Mouse (Mus musculus) heart, embryonic 14.5 days (tissue): Measurements from ENCODE around the gene Lsm14b. TPM values are rescaled to one million over a fixed set of nuclear protein-coding genes. Genes with fewer than 3 reads are reported as not detected.

ENCODE experiments used
- ATAC-seq: fragments of 200-750 bp; cut with Nextera tagmentation; 2 replicates; pipeline ENCODE4 v1.8.0; 2017; ENCODE audit warnings: low read depth, moderate TSS enrichment; ENCODE audit not compliant: insufficient number of reproducible peaks, insufficient read depth, low FRiP score
- H3K27ac ChIP-seq, 2 experiments: fragments of 200-500 bp in 1 of 2; fragments of 300-500 bp in 1 of 2; sonication (generic) in 1 of 2; replicated peaks in 1 of 2; 2 replicates each; pipeline ENCODE4 v1.5.1; 2012 to 2014; ENCODE audit warnings: low read depth in 2 of 2, low read length in 2 of 2, control low read depth in 1 of 2, mild to moderate bottlenecking in 1 of 2, mixed read lengths in 1 of 2; ENCODE audit not compliant: control insufficient read depth in 1 of 2, insufficient read depth in 1 of 2
- H3K27me3 ChIP-seq: fragments of 300-500 bp; sonication (generic); 2 replicates; pipeline ENCODE4 v1.6.1; 2014; ENCODE audit warnings: mild to moderate bottlenecking, low read length, control low read depth; ENCODE audit not compliant: control insufficient read depth, insufficient read depth
- H3K36me3 ChIP-seq: fragments of 300-500 bp; sonication (generic); 2 replicates; pipeline ENCODE4 v1.6.1; 2014; ENCODE audit warnings: mild to moderate bottlenecking, control low read depth, low read length, mixed read lengths; ENCODE audit not compliant: control insufficient read depth, insufficient read depth
- H3K4me1 ChIP-seq, 2 experiments: fragments of 200-500 bp in 1 of 2; fragments of 300-500 bp in 1 of 2; sonication (generic) in 1 of 2; 2 replicates each; pipeline ENCODE4 v1.6.1; 2012 to 2014; ENCODE audit warnings: low read length in 2 of 2, control low read depth in 1 of 2, mixed read lengths in 1 of 2; ENCODE audit not compliant: control insufficient read depth in 2 of 2, insufficient read depth in 2 of 2
- H3K4me2 ChIP-seq: fragments of 300-500 bp; sonication (generic); 2 replicates; pipeline ENCODE4 v1.6.1; 2014; ENCODE audit warnings: mild to moderate bottlenecking, low read length
- H3K4me3 ChIP-seq, 2 experiments: fragments of 200-500 bp in 1 of 2; fragments of 300-500 bp in 1 of 2; sonication (generic) in 1 of 2; 2 replicates each; pipeline ENCODE4 v1.5.1; 2012 to 2014; ENCODE audit warnings: low read length in 2 of 2, mild to moderate bottlenecking in 2 of 2, control low read depth in 1 of 2, low read depth in 1 of 2, moderate library complexity in 1 of 2; ENCODE audit not compliant: control insufficient read depth in 1 of 2, insufficient read depth in 1 of 2
- H3K9ac ChIP-seq: fragments of 300-500 bp; sonication (generic); 2 replicates; pipeline ENCODE4 v1.6.1; 2014; ENCODE audit warnings: mild to moderate bottlenecking, low read length
- H3K9me3 ChIP-seq: fragments of 300-500 bp; sonication (generic); 2 replicates; pipeline ENCODE4 v1.6.1; 2016; ENCODE audit warnings: low read length, control low read depth; ENCODE audit not compliant: control insufficient read depth
- WGBS: fragments of 180-500 bp; shearing (Covaris S2); extraction: QIAGEN DNeasy Blood & Tissue Kit; methylation state at CpG from one replicate; pipeline ENCODE4 v1.1.7; 2014; 5-methylcytosine and 5-hydroxymethylcytosine counted together
- polyA plus RNA-seq: library from polyadenylated mRNA; unstranded; fragments of >200 nt; fragmentation: Nextera tagmentation; extraction: Ambion mirVana; gene quantifications from 2 replicates; pipeline ENCODE4 v1.2.1, GENCODE M21; 2014

Lsm14b gene
- polyA plus RNA-seq, 1 experiment from 2014 or later: 5.3 TPM

GRCm38 (mm10) chr2:180042858-180043515 lies 18.2 kb downstream of the Lsm14b start:
- Histone ChIP-seq H3K4me3 (peak overlapping the region; percentile 85 to 99), H3K36me3 (peaks cover 16% of the 10 kb centered on the region), H3K9ac (peak overlapping the region; percentile 94), H3K9me3 (no peaks in the 10 kb centered on the region), H3K27ac (peak overlapping the region; percentile 55 to 90), H3K27me3 (no peaks in the 10 kb centered on the region), H3K4me1 (peaks cover 3 to 26% of the 10 kb centered on the region in 2 experiments), H3K4me2 (peak overlapping the region; percentile 98)
- 1% methylated on average over 63 of the region's 66 CpGs for WGBS
- ATAC-seq: peak; percentile 24; the same call in 1 of the 2 replicates

- Histone ChIP-seq H3K4me1 (peaks cover 3 to 23% of the 10 kb centered on the region in 2 experiments), H3K4me3 (no peak overlapping the region), H3K27me3 (no peaks in the 10 kb centered on the region), H3K9me3 (no peaks in the 10 kb centered on the region), H3K36me3 (0 out of 2 replicates have a peak, but pooled peaks cover under 1% of the 10 kb centered on the region), H3K27ac (no peak overlapping the region), H3K4me2 (no peak overlapping the region), H3K9ac (no peak overlapping the region)
- WGBS: 48% methylated on average over 4 of the region's 4 CpGs
- ATAC-seq: no peak
Observed at GRCm38 (mm10) chr2:180045283-180045682, 20.5 kb downstream of the Lsm14b start.

- Histone ChIP-seq H3K9ac (no peak overlapping the region), H3K27ac (no peak overlapping the region), H3K4me1 (peaks cover 0 to 12% of the 10 kb centered on the region in 2 experiments; a peak in 2 of 4 replicates), H3K9me3 (no peaks in the 10 kb centered on the region), H3K27me3 (no peaks in the 10 kb centered on the region), H3K4me3 (no peak overlapping the region), H3K4me2 (no peak overlapping the region), H3K36me3 (no peaks in the 10 kb centered on the region)
- WGBS: 91% methylated on average over 3 of the region's 3 CpGs
- ATAC-seq: no peak
Observed at GRCm38 (mm10) chr2:180047580-180047979, 22.8 kb downstream of the Lsm14b start.

DNA sequence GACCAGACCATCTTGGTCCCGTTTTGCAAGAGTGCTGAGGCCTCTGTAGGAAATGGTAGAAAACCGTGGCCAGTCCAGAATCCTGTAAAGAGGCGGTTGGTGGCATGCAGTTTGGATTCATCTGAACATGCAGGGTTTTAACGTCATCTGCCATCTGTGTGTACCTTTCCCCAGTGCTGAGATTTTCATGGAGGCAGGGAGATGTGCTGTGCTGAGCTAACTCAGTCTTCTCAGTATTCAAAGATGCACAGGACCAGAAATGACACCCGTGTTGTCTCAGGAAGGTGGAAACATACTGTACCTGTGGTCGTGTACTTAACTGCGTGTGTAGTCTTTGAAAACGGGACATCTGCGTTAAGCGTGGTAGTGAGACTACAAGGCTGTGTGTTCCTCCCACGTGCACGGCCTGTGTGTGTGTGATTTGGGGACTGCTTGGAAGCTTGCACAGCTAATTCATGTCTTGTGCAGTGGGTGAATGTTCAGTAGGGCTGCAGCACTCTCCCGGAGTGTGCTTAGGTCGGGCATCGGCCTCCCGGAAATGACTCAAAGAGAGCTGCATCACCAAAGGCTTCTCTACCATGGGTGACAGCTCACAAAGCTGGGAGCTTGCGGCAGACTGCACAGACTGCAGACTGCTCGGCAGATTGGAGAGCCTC lies 23.3 kb downstream of the Lsm14b start:
- peaks cover 3% of the 10 kb centered on the region; the same call in 1 of the 2 replicates for H3K36me3 ChIP-seq
- peaks cover 0 to 11% of the 10 kb centered on the region in 2 experiments; a peak in 2 of 4 replicates for H3K4me1 ChIP-seq
- no peak overlapping the region for H3K9ac ChIP-seq
- H3K27me3 ChIP-seq: no peaks in the 10 kb centered on the region
- no peak for ATAC-seq
- no peak overlapping the region for H3K4me2 ChIP-seq
- WGBS: 92% methylated on average over 18 of the region's 18 CpGs
- H3K9me3 ChIP-seq: no peaks in the 10 kb centered on the region
- H3K27ac ChIP-seq: no peak overlapping the region
- H3K4me3 ChIP-seq: no peak overlapping the region

GRCm38 (mm10) chr2:180050986-180051385 lies 26.2 kb downstream of the Lsm14b start:
- no peak for ATAC-seq
- no peak overlapping the region for H3K4me2 ChIP-seq
- no peak overlapping the region for H3K27ac ChIP-seq
- no peaks in the 10 kb centered on the region for H3K9me3 ChIP-seq
- H3K4me1 ChIP-seq: no peaks in the 10 kb centered on the region
- 26% methylated on average over 5 of the region's 5 CpGs for WGBS
- H3K36me3 ChIP-seq: peaks cover 29% of the 10 kb centered on the region
- H3K4me3 ChIP-seq: no peak overlapping the region
- no peak overlapping the region for H3K9ac ChIP-seq
- H3K27me3 ChIP-seq: no peaks in the 10 kb centered on the region

GRCm38 (mm10) chr2:180051986-180052733 lies 27.4 kb downstream of the Lsm14b start:
- H3K9me3 ChIP-seq: no peaks in the 10 kb centered on the region
- peaks cover 41% of the 10 kb centered on the region for H3K36me3 ChIP-seq
- H3K27ac ChIP-seq: no peak overlapping the region
- no peaks in the 10 kb centered on the region for H3K27me3 ChIP-seq
- H3K4me3 ChIP-seq: no peak overlapping the region
- H3K4me1 ChIP-seq: no peaks in the 10 kb centered on the region
- 0 out of 2 replicates have a peak, but pooled peaks have one; percentile 6 for ATAC-seq
- WGBS: 88% methylated on average over 14 of the region's 14 CpGs
- H3K9ac ChIP-seq: no peak overlapping the region
- no peak overlapping the region for H3K4me2 ChIP-seq

DNA sequence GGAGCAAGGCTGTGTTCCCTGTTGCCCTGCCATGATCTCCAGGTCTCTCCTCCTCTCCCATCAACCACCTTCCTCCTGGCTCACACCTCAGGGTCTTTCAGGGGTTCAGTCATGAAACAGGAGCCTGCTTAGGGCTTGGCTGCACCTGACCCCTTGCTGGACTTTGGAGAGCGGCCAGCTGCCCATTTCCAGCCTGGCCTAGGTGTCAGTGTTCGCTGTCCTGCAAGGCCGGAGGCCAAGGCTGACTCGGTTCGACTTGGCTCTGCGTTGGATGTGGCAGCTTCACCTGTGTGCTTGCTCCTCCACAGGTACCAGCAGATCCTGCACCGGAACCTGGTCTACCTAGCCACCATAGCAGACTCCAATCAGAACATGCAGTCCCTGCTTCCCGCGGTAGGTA lies 28.2 kb downstream of the Lsm14b start:
- 95% methylated on average over 9 of the region's 9 CpGs for WGBS
- Histone ChIP-seq H3K27me3 (no peaks in the 10 kb centered on the region), H3K9ac (no peak overlapping the region), H3K4me2 (no peak overlapping the region), H3K4me1 (no peaks in the 10 kb centered on the region), H3K36me3 (peaks cover 50% of the 10 kb centered on the region), H3K27ac (no peak overlapping the region), H3K9me3 (no peaks in the 10 kb centered on the region), H3K4me3 (no peak overlapping the region)
- no peak for ATAC-seq
